Mouse (Mus musculus) liver, adult 2 months (tissue): ENCODE data around the gene Prrg4.

Experiments
- CTCF ChIP-seq: fragments of 200-500 bp; IDR thresholded peaks from 2 replicates; pipeline ENCODE4 v1.5.1; 2011; ENCODE audit warnings: low read depth, low read length, control low read depth
- POLR2A ChIP-seq: fragments of 200-500 bp; IDR thresholded peaks from 2 replicates; pipeline ENCODE4 v1.6.1; 2011; ENCODE audit warnings: low read length, control low read depth; ENCODE audit not compliant: insufficient read depth; ENCODE audit errors: extremely low read depth

DNA sequence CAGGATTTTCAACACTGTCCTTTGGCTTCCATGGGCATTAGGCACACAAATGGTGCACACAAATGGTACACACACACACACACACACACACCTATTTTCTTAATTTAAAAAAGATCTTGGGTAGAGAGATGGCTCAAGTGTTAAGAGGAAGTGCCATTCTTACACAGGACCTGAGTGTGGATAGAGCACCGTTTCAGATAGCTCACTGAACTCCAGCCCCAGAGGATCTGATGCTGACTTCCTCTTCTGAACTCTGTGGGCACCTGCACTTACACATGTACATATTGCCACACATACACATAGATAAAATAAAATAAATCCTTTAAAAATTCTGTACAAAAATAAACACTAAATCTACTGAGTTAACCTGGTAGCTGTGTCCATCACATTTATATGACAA lies 44.2 kb downstream of the Prrg4 start:
- TF ChIP-seq CTCF (no peak), POLR2A (no peak)
